Mouse (Mus musculus): ENCODE results near the gene Rasgef1b.

- TF ChIP-seq POLR2A (IDR thresholded peaks at IDR 0.05; ENCODE audit: extremely low read depth, insufficient read depth, low read length) = no peak
- TF ChIP-seq CTCF (IDR thresholded peaks at IDR 0.05; ENCODE audit: low read depth, low read length) = no peak
Observed at GRCm38 (mm10) chr5:99274119-99274563, 454.7 kb downstream of the Rasgef1b start.

Data from liver, adult 2 months (tissue).